Mouse (Mus musculus): Measurements from ENCODE around the gene Tcf7.

DNA sequence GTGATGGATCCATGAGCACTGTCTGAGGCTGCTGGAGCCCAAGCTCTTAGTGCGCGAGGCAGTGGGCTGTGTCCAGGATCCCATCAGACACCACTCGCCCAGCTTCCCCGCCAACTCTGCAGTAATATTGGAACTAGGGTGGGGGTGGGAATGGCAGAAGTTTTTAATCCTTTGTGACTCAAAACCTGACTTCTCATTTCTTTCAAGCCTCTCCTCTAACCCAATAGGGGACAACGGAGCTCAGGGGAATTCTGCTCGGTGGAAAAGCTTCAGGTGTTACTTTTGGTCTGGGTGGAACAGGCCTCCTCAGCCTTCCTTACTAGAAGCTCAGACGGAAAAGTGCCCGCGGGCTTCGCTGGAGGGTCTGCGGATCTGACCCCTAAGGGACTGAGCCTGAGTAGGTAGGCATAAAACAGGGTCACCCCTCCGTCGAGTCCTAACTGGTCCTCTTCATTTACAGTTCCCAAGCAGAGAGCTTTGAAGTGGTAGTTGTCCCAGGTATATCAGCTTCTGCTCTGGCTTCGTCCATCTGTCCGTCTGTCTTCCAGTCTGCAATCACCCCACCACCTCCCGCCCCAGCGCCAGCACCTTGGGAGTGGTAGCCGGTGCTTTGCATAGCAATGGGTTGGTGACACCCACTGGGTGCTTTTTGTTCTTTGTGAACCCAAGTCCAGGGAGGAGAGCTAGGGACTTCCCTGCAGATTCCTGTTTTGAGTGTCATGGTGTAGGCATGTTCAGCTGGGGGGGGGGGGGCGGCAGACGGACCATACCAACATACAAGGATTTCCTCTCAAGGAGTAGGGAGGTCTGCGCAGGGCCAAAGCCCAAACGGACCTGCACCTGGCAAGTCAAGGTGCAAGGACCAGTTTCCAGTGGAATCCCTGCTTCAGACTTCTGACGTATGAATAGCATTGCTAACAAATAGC lies 41.9 kb upstream of the Tcf7 start:
- TF ChIP-seq CTCF (IDR thresholded peaks at IDR 0.05; ENCODE audit: borderline replicate concordance, control insufficient read depth, extremely low read depth, insufficient read depth, low read length, poor library complexity) (no peak), POLR2A (IDR thresholded peaks at IDR 0.05; ENCODE audit: control insufficient read depth, extremely low read depth, insufficient read depth, low read length, poor library complexity) (no peak)

Data from thymus, adult 2 months (tissue).